Mouse (Mus musculus): ENCODE results near the gene Gm16368.
A peak's percentile ranks its signal among the peaks of the same experiment; 100 is the strongest.
"Not testable (repeated sequence)": the region's sequence is repeated elsewhere in the genome, so short reads cannot be mapped to it uniquely, and the experiment has no call there.

Gm16368 gene

DNA sequence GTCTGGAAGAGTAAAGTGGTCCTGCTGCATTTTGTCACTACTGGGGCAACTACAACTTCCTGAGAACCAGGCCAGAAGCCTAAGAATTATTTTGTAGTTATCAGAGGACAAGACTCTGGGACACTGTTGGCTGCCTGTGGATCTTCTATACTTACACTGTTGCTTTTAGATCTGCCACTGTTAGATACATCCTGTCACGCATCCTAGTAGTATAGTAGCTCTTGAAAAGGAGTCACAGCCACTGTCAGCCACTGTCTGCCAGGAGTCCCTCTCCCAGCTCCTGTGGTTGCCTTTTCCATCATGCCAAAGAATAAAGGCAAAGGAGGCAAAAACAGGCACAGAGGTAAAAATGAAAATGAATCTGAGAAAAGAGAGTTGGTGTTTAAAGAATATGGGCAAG is at the start of gene Gm16368:
TSS of gene Gm16368 (plus strand) at position 301 of the 400 bp plus-strand sequence.
- H3K9me3 ChIP-seq (ENCODE audit: low read length); H3K4me3 ChIP-seq (replicated peaks; ENCODE audit: low read length); H3K4me1 ChIP-seq (replicated peaks; ENCODE audit: low read depth, low read length); H3K36me3 ChIP-seq (ENCODE audit: insufficient read depth, low read length); H3K27me3 ChIP-seq (ENCODE audit: insufficient read depth, low read length): not testable (repeated sequence)

DNA sequence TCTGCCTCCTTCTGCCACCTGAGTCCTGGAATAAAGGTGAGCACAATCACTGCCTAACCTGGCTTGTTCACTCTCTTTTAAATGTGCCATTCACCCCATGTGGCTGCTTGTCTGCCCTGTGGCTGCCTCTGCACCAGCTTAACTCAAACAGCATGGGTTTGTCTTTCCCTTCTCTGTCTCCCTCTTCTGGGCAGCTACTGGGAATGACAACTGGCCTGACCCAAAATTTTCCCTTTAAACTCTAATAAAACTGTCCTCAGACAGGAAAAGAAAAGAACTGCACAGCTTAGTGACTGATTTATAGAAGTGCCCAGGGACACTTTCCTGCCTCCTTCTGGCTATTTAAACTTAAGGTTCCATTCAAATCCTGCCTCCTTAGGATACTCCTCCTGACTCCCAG is 44.4 kb upstream of the Gm16368 start:
- not testable (repeated sequence) for H3K36me3 ChIP-seq (ENCODE audit: insufficient read depth, low read length); H3K4me3 ChIP-seq (replicated peaks; ENCODE audit: low read length); H3K27me3 ChIP-seq (ENCODE audit: insufficient read depth, low read length); H3K4me1 ChIP-seq (replicated peaks; ENCODE audit: low read depth, low read length)
- H3K9me3 ChIP-seq (ENCODE audit: low read length) = peaks cover 23% of the 10 kb centered on the region

DNA sequence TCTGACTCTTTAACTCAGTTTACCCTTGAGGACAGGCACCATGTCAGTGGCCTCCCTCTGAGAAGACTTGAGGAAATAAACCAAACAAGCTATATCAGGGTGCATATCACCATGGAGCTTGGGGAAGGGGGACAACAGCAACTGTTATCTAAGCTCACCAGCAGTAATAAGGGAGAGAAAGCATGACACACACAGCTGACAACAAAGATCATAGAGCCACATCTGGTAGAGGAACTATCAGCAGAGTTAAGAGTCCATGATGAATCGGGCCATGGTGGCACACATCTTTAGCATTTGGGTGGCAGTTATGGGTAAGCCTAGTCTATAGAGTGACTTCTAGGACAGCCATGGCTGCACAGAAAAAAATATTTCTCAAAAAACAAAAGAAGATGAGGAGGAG is 43.8 kb upstream of the Gm16368 start:
- not testable (repeated sequence) for H3K27me3 ChIP-seq (ENCODE audit: insufficient read depth, low read length); H3K4me3 ChIP-seq (replicated peaks; ENCODE audit: low read length); H3K4me1 ChIP-seq (replicated peaks; ENCODE audit: low read depth, low read length); H3K36me3 ChIP-seq (ENCODE audit: insufficient read depth, low read length)
- peaks cover 19% of the 10 kb centered on the region for H3K9me3 ChIP-seq (ENCODE audit: low read length)

DNA sequence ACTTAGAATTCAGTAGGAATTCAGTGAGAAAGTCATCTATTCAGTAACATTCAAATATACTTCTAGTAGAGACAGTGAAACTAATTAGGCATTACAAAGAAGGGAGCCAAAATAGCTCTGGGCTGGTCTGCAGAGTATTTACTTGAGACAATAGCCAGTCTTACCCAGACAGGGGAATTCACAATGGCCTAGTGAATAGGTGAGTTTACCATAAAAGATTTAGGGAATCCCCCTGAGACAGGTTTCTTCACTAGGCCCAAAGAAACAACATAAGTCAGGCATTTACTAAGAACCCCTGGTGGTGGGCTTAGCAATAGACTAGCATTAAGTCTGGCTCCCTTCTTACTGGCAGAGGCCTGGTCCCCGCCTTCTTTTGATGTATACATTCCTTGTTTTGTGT is 38.3 kb upstream of the Gm16368 start:
- peak; percentile 46; the same call in 1 of the 2 replicates for TF ChIP-seq NANOG (IDR thresholded peaks at IDR 0.05; ENCODE audit: borderline replicate concordance, low read length)
- H3K4me3 ChIP-seq (replicated peaks; ENCODE audit: low read length); H3K4me1 ChIP-seq (replicated peaks; ENCODE audit: low read depth, low read length); H3K36me3 ChIP-seq (ENCODE audit: insufficient read depth, low read length); H3K27me3 ChIP-seq (ENCODE audit: insufficient read depth, low read length): not testable (repeated sequence)
- H3K9me3 ChIP-seq (ENCODE audit: low read length) = peaks cover 49% of the 10 kb centered on the region
